Mouse (Mus musculus) MEL (cell line): ENCODE measurements around the gene Sept9. TPM values are rescaled to one million over a fixed set of nuclear protein-coding genes. Genes with fewer than 3 reads are reported as not detected.

Experiments used
- DNase-seq: peaks from one replicate; pipeline ENCODE4 v3.0.0; 2011; ENCODE audit warnings: low read depth, low spot score
- H3K27ac ChIP-seq: 2 replicates; pipeline ENCODE4 v1.5.1; 2012; ENCODE audit warnings: low read depth, mild to moderate bottlenecking, control low read depth, low read length, moderate library complexity; ENCODE audit not compliant: control insufficient read depth
- H3K27me3 ChIP-seq, 2 experiments: fragments of 150-350 bp in 1 of 2; sonication (generic) in 1 of 2; 2 replicates each; pipeline ENCODE4 v1.6.1; 2012; ENCODE audit warnings: low read length in 2 of 2, mild to moderate bottlenecking in 2 of 2, improper control_type of control experiment in 1 of 2, moderate library complexity in 1 of 2; ENCODE audit not compliant: insufficient read depth in 2 of 2, control insufficient read depth in 1 of 2
- H3K36me3 ChIP-seq, 2 experiments: 2 replicates each; pipeline ENCODE4 v1.6.1; 2012 to 2014; ENCODE audit warnings: low read length in 2 of 2, improper control_type of control experiment in 1 of 2, inconsistent platforms in 1 of 2, mild to moderate bottlenecking in 1 of 2; ENCODE audit not compliant: insufficient read depth in 2 of 2, control insufficient read depth in 1 of 2
- H3K4me1 ChIP-seq, 2 experiments: fragments of 150-350 bp in 1 of 2; sonication (generic) in 1 of 2; 2 replicates each; pipeline ENCODE4 v1.6.1; 2012; ENCODE audit warnings: low read length in 2 of 2, improper control_type of control experiment in 1 of 2, mild to moderate bottlenecking in 1 of 2; ENCODE audit not compliant: insufficient read depth in 2 of 2, control insufficient read depth in 1 of 2
- H3K4me3 ChIP-seq, 2 experiments: fragments of 150-350 bp in 1 of 2; sonication (generic) in 1 of 2; 2 replicates each; pipeline ENCODE4 v1.5.1; 2012; ENCODE audit warnings: low read depth in 2 of 2, low read length in 2 of 2, mild to moderate bottlenecking in 2 of 2, moderate library complexity in 2 of 2, control low read depth in 1 of 2, improper control_type of control experiment in 1 of 2; ENCODE audit not compliant: control insufficient read depth in 1 of 2, insufficient read depth in 1 of 2
- H3K79me2 ChIP-seq: 2 replicates; pipeline ENCODE4 v1.6.1; 2012; ENCODE audit warnings: mild to moderate bottlenecking, low read length, moderate library complexity; ENCODE audit not compliant: control insufficient read depth, poor library complexity, insufficient read depth
- H3K9ac ChIP-seq: 2 replicates; pipeline ENCODE4 v1.6.1; 2012; ENCODE audit warnings: low read depth, mild to moderate bottlenecking, control low read depth, low read length, moderate library complexity; ENCODE audit not compliant: control insufficient read depth, poor library complexity, severe bottlenecking
- H3K9me3 ChIP-seq: fragments of 150-350 bp; sonication (generic); replicated peaks from 2 replicates; pipeline ENCODE4 v1.6.1; 2012; ENCODE audit warnings: mild to moderate bottlenecking, low read length, improper control_type of control experiment, moderate library complexity; ENCODE audit not compliant: insufficient read depth
- BHLHE40 ChIP-seq: IDR thresholded peaks from 2 replicates; pipeline ENCODE4 v1.6.1; 2012; ENCODE audit warnings: low read depth, mild to moderate bottlenecking, inconsistent platforms, low read length, improper control_type of control experiment, borderline replicate concordance
- CTCF ChIP-seq, 3 experiments: IDR thresholded peaks in 2 of 3; conservative IDR thresholded peaks in 1 of 3; 2 replicates each; pipeline ENCODE4 v1.5.1; 2011 to 2012; ENCODE audit warnings: low read length in 3 of 3, low read depth in 2 of 3, mild to moderate bottlenecking in 2 of 3, improper control_type of control experiment in 1 of 3, inconsistent platforms in 1 of 3, mixed read lengths in 1 of 3, moderate library complexity in 1 of 3; ENCODE audit not compliant: control insufficient read depth in 1 of 3, insufficient read depth in 1 of 3, poor library complexity in 1 of 3, severe bottlenecking in 1 of 3
- ELF1 ChIP-seq: IDR thresholded peaks from 2 replicates; pipeline ENCODE4 v1.6.1; 2014; ENCODE audit warnings: low read depth, mild to moderate bottlenecking, inconsistent platforms, low read length, improper control_type of control experiment, moderate library complexity
- GABPA ChIP-seq: IDR thresholded peaks from 2 replicates; pipeline ENCODE4 v1.6.1; 2012; ENCODE audit warnings: low read depth, mild to moderate bottlenecking, inconsistent platforms, low read length, improper control_type of control experiment, moderate library complexity
- GATA1 ChIP-seq: IDR thresholded peaks from 2 replicates; pipeline ENCODE4 v1.6.1; 2011; ENCODE audit warnings: low read depth, low read length, improper control_type of control experiment
- MAFK ChIP-seq: IDR thresholded peaks from 2 replicates; pipeline ENCODE4 v1.6.1; 2011; ENCODE audit warnings: low read depth, mild to moderate bottlenecking, low read length, improper control_type of control experiment, borderline replicate concordance
- MAZ ChIP-seq: IDR thresholded peaks from 2 replicates; pipeline ENCODE4 v1.6.1; 2012; ENCODE audit warnings: low read depth, mild to moderate bottlenecking, inconsistent platforms, low read length, improper control_type of control experiment
- MYC ChIP-seq: IDR thresholded peaks from 2 replicates; pipeline ENCODE4 v1.6.1; 2011; ENCODE audit warnings: low read depth, mild to moderate bottlenecking, low read length, improper control_type of control experiment, moderate library complexity
- NELFE ChIP-seq: IDR thresholded peaks from 2 replicates; pipeline ENCODE4 v1.6.1; 2011; ENCODE audit warnings: low read depth, low read length, improper control_type of control experiment
- POLR2A ChIP-seq, 2 experiments: IDR thresholded peaks; 2 replicates each; pipeline ENCODE4 v1.6.1; 2011 to 2012; ENCODE audit warnings: low read length in 2 of 2, mild to moderate bottlenecking in 2 of 2, control low read depth in 1 of 2, improper control_type of control experiment in 1 of 2, low read depth in 1 of 2, moderate library complexity in 1 of 2; ENCODE audit not compliant: control insufficient read depth in 1 of 2, insufficient read depth in 1 of 2, poor library complexity in 1 of 2
- RCOR1 ChIP-seq: IDR thresholded peaks from 2 replicates; pipeline ENCODE4 v1.6.1; 2012; ENCODE audit warnings: low read depth, mild to moderate bottlenecking, inconsistent platforms, low read length, improper control_type of control experiment
- SIN3A ChIP-seq: IDR thresholded peaks from 2 replicates; pipeline ENCODE4 v1.6.1; 2012; ENCODE audit warnings: low read length, improper control_type of control experiment, inconsistent platforms
- TCF12 ChIP-seq: IDR thresholded peaks from 2 replicates; pipeline ENCODE4 v1.6.1; 2014; ENCODE audit warnings: low read depth, mild to moderate bottlenecking, inconsistent platforms, low read length, improper control_type of control experiment, moderate library complexity
- ZC3H11A ChIP-seq: IDR thresholded peaks from 2 replicates; pipeline ENCODE4 v1.6.1; 2012; ENCODE audit warnings: low read depth, mild to moderate bottlenecking, inconsistent platforms, low read length, improper control_type of control experiment
- ZMIZ1 ChIP-seq: IDR thresholded peaks from 2 replicates; pipeline ENCODE4 v1.6.1; 2012; ENCODE audit warnings: low read depth, mild to moderate bottlenecking, inconsistent platforms, low read length, improper control_type of control experiment, moderate library complexity
- polyA plus RNA-seq, 2 experiments: library from polyadenylated mRNA; stranded (reverse) in 1 of 2; unstranded in 1 of 2; fragments of >175 nt in 1 of 2; fragments of >200 nt in 1 of 2; gene quantifications; 2 replicates each; pipeline versions ENCODE4 v1.2.1 to v1.2.4; 2012; ENCODE audit warnings: low replicate concordance in 2 of 2, low read depth in 1 of 2; ENCODE audit not compliant: insufficient read length in 2 of 2, insufficient read depth in 1 of 2, missing spikeins in 1 of 2
- total RNA-seq: library from RNA; depleted of rRNA; stranded (reverse); fragments of 300-350 nt; gene quantifications from 2 replicates; pipeline ENCODE4 v1.2.3, GENCODE M21; 2012

Sept9 gene
- total and polyA plus RNA-seq, 3 experiments, result 49.7 to 196 (median 163) TPM

DNA sequence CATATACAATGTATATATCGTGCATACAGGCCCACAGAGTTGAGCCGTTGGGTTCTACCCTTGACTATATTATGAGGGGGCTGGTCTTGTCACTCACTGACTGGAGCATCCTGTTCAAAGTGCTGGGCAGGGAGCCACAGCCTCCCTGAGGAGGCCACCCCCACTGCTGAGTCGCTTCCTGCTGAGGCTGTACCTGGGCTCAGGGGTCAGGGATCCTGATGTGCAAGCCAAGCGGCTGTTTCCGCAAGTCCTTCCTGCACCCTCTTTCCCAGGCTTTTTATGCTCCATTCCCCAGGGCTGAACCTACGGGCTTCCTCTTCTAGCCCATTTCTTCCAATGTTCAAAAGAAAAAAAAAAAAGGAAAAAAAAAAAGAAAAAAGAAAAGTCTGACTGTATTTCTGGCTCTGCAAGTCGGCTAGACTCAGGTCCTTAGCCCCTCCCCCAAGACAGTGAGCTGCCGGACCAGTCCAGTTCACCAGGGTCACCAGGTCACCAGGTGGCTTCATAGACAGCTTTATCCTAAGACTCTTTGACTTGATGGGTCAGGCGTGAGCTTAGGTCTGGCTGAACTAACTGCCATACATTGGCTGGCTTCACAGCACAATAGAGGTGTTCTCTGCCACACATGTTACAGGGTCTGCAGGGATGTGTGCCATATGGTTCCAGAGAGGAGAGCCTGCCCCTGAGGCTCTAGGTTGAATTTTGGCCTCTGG, 63.8 kb downstream of the Sept9 start (continued):
- TF ChIP-seq ELF1, result no peak
- no peak for TF ChIP-seq MYC
- TF ChIP-seq NELFE, result no peak

DNA sequence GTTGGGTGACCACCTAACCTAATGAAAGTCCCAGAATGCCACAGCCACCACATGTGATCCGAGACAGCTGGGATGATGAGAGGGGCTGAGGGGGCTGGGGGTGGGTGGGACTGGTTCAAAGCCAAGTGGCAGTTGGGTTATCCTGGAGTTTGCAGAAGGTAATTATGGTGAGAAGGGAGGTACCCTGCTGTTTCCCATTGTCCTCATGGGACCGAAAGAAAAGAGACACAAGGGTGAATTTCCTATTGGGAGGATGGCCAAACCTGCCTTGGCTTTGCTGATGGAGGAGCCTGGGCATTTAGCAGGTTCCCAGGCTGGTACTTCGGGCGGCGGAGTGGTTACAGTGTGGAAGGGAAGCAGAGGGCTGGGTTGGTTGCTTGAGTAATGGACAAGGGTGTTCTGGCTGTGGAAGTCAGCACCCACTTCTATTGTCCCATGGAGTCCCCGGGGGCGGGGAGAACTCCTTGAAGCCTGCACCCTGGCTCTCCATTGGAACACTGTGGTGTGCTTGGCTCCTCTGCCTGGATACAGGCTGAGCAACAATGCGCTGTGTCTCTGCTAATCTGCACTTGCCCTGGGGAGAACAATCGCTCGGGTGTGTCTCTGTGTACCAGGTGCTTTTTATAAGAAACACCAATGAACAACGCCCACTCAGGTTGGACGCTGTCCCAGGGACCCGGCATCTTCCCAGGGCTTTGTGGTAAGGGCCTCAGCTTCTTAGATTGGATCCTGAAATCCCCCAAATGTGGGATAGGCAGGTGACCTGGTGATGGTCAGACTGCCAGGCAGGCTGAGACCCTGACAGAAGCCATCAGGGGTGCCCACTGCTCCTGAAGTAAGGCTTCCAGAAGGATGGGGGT, 64.9 kb downstream of the Sept9 start:
- no peak for TF ChIP-seq MYC
- TF ChIP-seq GATA1, result no peak
- no peak for TF ChIP-seq CTCF (IDR thresholded peaks at IDR 0.05 in 2 of 3, conservative IDR thresholded peaks at IDR 0.05 in 1 of 3; ENCODE audit: control insufficient read depth in 1 of 3, insufficient read depth in 1 of 3, low read depth in 2 of 3, low read length in 3 of 3, poor library complexity in 1 of 3, severe bottlenecking in 1 of 3)
- no peak for TF ChIP-seq ZC3H11A
- no peak for TF ChIP-seq BHLHE40
- TF ChIP-seq MAZ, result no peak
- TF ChIP-seq ZMIZ1, result no peak
- no peak for TF ChIP-seq TCF12
- no peak for TF ChIP-seq SIN3A
- TF ChIP-seq ELF1, result no peak
- no peak for TF ChIP-seq MAFK
- no peak for TF ChIP-seq POLR2A (IDR thresholded peaks at IDR 0.05; ENCODE audit: control insufficient read depth in 1 of 2, insufficient read depth in 1 of 2, low read depth in 1 of 2, low read length in 2 of 2, poor library complexity in 1 of 2)
- no peak for TF ChIP-seq GABPA
- TF ChIP-seq RCOR1, result no peak
- Histone ChIP-seq H3K4me1 (peaks cover 2 to 40% of the 10 kb centered on the region in 2 experiments), H3K27me3 (no peaks in the 10 kb centered on the region; a peak in 1 of 4 replicates), H3K4me3 (no peak overlapping the region), H3K27ac (no peak overlapping the region), H3K36me3 (peaks cover 0 to 12% of the 10 kb centered on the region in 2 experiments; a peak in 2 of 4 replicates), H3K79me2 (peaks cover 4% of the 10 kb centered on the region; the same call in 1 of the 2 replicates), H3K9me3 (no peaks in the 10 kb centered on the region), H3K9ac (no peak overlapping the region)
- DNase-seq, result no peak
